Mouse (Mus musculus): ENCODE results near the gene Nmur1.

Nmur1 gene

GRCm38 (mm10) chr1:86440171-86440886 is 14.3 kb upstream of the Nmur1 start:
- DNase-seq, result peak; percentile 93

GRCm38 (mm10) chr1:86439487-86440170 is 13.6 kb upstream of the Nmur1 start:
- no peak for DNase-seq

DNA sequence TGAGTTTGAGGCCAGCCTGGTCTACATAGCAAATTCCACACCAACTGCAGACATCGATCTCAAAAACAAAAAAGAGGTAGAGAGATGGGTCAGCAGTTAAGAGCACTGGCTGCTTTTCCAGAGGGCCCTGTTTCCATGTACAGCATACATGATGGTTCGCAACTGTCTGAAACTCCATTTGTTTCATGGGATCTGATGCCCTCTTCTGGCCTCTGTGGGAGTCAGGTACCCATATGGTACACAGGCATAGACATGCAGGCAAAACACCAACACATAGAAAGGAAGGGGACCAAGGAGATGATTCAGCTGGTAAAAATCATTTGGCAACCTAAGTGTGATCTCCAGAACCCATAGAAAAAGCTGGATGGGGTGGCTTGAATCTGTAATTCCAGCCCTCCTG is 12.5 kb upstream of the Nmur1 start:
- DNase-seq, result peak; percentile 50

- DNase-seq, result no peak
Measured at GRCm38 (mm10) chr1:86438014-86438319, 11.9 kb upstream of the Nmur1 start.

DNA sequence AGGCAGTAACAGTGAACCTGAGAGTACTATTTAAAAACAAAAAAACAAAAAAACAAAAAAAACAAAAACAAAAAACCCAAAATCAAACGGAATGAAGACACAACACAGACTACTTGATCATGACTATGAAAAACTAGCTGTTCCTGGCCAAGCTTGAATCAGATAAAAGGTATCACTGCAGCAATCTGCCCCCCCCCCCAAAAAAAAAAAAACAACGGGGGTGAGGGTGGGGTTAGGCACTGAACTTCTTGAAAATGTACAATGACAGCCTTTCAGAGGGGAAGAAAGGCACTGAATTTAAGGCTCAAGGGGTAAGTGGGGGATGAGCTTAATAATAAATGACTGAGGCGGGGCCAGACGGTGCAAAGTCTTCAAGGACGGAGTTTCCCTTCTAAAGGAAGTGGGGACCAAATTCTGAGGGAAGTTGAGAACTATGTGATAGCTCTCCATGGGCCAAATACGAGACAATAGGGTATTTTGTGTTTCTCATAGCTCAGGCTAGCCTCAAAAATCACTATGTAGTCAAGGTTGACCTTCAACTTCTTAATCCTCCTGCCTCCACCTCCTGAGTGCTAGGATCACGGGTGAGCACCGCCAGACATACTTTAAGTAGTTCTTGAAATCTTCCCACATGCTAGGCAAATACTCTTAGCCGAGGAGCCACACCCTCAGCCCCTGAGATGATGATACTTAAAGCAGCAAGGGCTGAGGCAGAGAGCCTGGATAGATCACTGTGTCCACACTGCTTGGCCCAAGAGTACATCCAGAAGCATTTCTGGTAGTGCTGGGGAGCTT is 11.4 kb upstream of the Nmur1 start:
- no peak for DNase-seq

DNA sequence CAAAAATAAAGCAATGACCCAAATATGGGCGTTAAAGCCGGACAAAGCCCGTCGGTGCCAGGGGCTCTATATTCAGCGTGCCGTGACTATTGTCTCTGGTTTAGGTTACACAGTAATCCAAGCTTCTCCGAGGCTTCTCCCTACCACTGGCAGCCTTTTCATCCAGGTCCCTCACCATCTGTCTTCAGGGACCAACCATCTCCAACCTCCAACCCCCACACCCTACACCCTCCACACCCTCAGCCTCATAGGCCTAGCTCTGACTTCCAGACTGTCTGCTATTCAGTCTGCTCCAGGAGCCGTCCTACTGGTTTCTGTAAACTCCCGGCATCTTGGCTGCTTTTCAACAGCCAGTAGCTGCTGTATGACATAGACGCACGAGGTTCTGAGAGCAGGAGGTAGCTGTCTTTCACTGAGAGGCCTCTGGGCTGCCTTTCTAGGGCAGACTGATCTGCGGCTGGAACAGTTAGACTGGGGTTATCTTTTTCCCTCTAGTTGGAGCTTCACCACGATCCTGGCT is 9.3 kb upstream of the Nmur1 start:
- DNase-seq, result no peak

DNA sequence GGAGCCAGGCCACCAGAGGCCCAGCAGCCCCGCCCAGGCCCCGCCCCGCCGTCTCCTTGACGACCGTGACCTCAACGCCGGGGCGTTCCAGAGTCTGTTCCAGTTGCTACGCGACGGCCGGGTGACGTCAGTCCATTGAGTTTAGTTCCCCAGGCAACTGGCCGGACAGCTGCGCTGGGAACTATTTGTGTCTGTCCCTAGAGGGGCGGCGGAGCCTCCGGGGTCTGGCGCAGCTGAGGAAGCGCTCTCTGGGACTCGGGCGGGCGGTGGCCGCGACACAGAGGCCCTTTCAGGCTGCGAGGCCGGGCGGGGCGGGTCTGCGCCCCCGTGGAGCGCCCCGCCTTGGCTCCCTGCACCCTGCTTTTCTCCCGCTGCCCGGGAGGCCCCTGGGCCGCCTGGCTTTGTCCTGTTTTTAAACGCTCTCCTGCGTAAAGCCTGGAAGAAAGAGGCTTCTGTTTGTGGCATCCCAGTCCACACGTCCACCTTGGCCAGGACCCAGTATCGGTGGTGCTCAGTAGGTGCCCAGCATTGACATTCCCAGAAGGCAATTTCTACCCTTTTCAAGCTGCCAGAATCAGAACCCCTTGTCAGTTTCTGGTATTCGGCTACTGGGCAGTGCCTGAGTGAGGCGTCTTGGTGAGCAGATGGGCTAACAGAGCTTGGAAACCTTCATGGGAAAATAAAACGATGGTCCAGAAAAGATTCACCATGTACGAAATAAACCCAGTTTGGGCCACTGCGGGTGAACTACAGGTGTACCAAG is 8.6 kb upstream of the Nmur1 start:
- DNase-seq, result peak; percentile 97

- no peak for DNase-seq
Measured at GRCm38 (mm10) chr1:86434001-86434400, 8.0 kb upstream of the Nmur1 start.

- DNase-seq, result no peak
Measured at GRCm38 (mm10) chr1:86433359-86433758, 7.3 kb upstream of the Nmur1 start.

- DNase-seq, result no peak
Measured at GRCm38 (mm10) chr1:86432778-86433177, 6.8 kb upstream of the Nmur1 start.

DNA sequence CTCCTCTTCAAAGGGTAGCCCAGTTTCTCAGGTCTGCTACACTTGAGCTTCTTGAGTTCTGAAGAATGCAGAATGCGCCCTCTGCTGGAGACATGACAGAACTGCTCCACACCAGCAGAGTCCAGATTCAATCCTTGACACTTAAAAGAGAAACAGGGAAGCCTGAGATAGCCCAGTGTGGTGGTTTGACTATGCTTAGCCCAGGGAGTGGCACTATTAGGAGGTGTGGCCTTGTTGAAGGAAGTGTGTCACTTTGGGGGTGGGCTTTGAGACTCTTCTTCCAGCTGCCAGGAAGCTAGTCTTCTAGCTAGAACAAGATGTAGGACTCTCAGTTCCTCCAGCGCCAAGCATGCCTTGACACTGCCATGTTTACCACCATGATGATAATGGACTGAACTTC is 4.0 kb upstream of the Nmur1 start:
- peak; percentile 83 for DNase-seq

DNA sequence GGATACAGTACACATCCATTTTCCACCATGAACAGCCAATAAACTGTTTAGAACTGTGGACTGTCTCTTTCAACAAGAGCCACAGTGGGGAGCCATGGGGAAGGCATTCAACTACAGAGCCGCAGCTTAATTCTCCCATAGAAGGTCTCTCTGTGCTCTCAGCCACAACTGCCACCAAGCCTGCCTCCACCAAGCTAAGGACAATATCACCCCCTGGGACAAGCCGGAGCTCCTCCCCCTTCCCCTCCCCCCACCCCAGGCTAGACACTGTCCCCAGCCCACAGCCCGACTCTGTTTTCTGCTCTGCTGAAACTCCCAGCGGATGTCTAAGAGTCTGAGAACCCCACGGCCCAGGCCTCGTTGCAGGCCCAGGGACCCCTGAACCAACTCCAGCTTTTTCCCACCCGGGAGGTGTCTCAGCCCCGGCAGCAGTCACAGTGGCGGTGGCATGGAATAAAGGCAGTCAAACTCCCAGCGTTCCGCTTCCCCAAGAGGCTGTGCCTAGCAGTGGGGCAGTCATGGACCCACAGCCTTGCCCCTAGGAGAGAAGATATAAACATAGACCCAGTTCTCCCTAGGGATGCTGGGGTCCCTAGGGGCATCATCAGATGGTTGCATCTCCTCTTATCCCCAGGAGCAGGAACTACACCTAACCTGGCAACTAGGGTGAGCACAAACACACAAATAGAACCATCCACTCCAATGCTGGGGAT is 1.0 kb downstream of the Nmur1 start:
- DNase-seq, result no peak

DNA sequence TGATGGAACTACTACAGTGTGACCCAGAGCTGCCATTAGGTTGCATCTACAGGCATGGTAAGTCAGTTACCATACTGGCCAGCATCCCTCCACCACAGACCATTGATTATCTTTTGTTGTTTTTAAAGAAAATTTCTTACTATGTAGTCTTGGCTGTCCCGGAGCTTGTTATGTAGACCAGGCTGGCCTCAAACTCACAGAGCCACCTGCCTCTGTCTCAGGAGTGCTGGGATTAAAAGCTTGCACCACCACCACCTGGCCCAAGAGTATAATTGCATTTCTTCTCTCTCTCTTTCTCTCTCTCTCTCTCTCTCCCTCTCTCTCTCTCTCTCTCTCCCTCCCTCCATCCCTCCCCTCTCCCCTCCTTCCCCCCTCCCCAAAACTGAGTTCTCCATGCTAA is 1.7 kb downstream of the Nmur1 start:
- peak; percentile 66 for DNase-seq

DNA sequence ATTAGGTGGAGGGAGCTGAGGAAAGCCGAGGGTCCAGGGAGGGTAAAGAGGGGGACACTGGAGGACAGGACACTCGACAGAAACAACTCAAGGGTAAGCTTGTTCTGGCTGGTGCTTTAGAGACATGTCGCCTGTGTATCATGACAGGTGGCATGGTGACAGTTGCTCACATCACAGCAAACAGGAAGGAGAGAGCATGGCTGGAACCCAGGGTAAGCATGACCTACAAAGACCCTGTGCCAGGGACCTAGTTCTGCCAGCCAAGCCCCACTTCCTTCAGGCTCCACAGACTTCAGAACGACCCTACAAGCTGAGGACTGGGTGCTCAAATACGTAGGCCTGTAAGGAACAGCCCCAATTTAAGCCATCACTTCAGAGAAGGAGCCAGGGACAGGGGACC is 2.1 kb downstream of the Nmur1 start:
- DNase-seq, result peak; percentile 77

GRCm38 (mm10) chr1:86421007-86421406 is 5.0 kb downstream of the Nmur1 start:
- DNase-seq, result peak; percentile 48

DNA sequence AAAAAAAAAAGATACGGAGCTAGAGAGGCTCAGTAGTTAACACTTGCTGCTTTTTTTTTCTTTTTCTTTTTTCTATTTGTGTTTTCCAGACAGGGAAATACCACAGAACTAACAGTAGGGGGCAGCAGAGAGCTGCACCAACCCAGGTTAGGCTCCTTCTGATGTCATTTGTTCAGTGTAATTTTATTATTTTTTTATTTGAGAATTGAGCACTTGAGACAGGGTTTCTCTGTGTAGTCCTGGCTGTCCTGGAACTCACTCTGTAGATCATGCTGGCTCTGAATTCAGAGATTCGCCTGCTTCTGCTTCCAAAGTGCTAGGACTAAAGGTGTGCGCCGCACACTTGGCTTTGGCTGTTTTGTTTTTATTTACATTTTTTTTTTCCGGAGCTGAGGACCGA is 9.7 kb downstream of the Nmur1 start:
- DNase-seq, result peak; percentile 50

DNA sequence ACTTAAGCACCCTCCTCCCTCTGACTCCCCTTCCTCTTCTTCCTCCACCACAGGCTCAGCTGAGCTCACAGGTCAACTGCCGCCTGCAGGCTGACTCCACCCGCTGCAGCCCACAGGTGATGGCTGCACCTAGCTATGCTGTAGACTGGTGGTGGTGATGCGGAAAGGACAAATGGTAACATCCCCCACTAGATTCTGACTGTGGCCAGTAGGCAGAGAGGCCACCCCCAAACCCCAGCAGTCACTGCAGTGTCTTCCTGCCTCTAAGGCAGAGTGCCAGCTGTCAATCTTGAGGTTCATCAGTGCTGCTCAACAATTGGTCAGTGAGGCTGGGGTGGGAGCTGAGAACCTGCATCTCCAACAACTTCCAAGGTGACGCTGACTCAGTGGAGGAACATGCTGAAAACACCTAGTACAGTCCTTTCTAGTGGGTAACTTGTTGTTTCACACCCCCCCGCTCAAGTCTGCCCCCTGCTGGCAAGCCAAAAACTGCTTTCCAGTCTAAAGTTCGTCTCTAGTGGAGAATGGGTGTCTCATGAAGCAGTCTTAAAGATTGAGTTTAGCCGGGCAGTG is 10.3 kb downstream of the Nmur1 start:
- peak; percentile 70 for DNase-seq

DNA sequence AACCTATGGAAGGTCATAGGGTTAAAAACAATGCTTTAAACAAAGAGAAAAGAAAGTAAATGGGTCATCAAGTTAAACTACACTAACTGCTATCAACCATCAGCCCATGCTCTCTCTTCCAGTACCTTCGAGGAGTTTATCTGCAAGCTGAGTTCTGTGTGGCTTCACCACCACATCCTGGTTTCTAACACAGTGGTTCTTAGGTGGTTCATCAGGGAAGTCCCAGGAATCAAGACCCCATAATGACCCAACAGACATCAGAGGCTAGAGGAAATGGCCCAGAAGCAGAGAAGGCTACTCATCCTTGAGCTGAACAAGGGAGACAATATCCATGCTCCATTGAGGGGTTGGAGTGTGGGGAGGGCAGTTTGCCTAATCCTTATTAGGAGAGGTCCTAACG is 10.9 kb downstream of the Nmur1 start:
- DNase-seq, result no peak

DNA sequence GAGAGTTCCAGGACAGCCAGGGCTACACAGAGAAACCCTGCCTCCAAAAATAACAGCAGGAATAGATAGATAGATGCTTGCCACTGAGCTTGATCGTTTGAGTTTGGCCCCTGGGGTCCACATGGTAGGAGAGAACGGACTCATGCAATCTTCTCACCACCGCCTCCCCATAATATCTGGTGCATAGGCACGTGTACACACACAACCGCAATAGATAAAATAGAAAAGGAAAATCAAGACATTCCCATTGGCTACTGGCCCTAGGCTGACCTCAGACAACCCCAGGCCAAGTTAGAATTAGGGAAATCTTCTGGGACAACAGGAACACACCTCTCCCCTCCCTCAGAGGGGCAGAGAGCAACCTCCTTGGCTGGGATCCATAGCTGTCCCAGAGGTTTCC is 11.3 kb downstream of the Nmur1 start:
- DNase-seq, result no peak

- DNase-seq, result no peak
Measured at GRCm38 (mm10) chr1:86409476-86409875, 16.6 kb downstream of the Nmur1 start.

- DNase-seq, result no peak
Measured at GRCm38 (mm10) chr1:86408515-86408914, 17.5 kb downstream of the Nmur1 start.

DNA sequence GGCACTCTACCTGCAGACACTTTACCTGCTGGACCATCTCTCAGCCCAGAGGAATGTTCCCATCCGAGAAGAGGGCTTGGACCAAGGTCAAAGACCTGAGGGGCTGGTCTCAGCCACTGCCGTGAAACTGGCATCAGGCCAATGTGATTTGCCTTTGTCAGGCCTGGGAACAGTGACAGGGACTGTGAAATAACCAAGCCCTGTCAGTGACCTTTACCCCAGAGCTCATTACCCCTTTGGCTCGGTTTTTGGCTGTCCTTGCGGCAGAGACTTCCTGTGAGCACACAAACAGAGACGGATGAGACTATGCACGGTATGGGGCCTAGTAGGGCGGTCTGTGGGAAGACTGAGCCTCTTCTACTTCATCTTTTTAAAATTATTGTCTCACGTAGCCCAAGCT is 19.1 kb downstream of the Nmur1 start:
- DNase-seq, result peak; percentile 50
